Mouse (Mus musculus) cerebellum, postnatal 10 days (tissue): ENCODE data around the gene P2ry10b.

Source experiments
- DNase-seq, 2 experiments: peaks; one replicate each; pipeline ENCODE4 v3.0.0; 2021; ENCODE audit warnings: mixed read lengths in 2 of 2

Gene P2ry10b

GRCm38 (mm10) chrX:107148681-107149080 is at the start of gene P2ry10b:
P2ry10b (plus strand) TSS chrX:107148927.
- DNase-seq = no peak

- no peak for DNase-seq
Observed at GRCm38 (mm10) chrX:107116333-107116732, 32.4 kb upstream of the P2ry10b start.

- DNase-seq = no peak
Observed at GRCm38 (mm10) chrX:107116987-107117386, 31.7 kb upstream of the P2ry10b start.

DNA sequence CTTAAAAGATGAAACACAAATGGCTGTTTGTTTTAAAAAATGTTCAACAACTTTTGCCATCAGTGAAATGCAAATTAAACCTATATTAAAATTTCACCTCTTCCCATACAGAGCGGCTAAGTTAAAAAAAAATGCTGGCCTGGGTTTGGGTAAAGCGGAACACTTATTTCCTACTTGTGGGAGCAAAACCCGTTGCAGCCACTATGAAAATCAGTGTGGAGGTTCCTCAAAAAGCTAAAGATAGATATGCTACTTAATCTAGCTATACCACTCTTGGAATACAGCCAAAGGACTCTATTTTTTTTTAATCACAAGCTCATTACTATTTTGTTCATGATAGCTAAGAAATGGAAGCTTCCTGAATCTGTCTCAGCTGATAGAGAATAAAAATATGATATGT is 5.5 kb upstream of the P2ry10b start:
- DNase-seq = no peak

DNA sequence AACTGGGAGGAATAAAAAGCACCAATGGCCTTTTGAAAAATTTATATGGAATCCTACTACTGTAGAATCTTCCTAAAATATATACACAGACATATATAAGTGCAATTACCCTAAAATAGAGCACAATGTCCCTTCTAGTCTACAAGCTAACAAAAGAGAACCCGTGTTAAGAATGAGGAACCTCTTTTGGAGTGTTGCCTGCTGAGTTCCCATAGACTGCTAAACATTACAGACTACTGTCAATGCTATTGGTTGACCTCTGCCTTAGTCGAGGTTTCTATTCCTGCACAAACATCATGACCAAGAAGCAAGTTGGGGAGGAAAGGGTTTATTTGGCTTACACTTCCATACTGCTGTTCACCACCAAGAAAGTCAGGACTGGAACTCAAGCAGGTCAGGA is 4.8 kb upstream of the P2ry10b start:
- no peak for DNase-seq

GRCm38 (mm10) chrX:107149391-107149993 is 765 bp downstream of the P2ry10b start:
- no peak for DNase-seq

GRCm38 (mm10) chrX:107150027-107150426 is 1.3 kb downstream of the P2ry10b start:
- DNase-seq = no peak

DNA sequence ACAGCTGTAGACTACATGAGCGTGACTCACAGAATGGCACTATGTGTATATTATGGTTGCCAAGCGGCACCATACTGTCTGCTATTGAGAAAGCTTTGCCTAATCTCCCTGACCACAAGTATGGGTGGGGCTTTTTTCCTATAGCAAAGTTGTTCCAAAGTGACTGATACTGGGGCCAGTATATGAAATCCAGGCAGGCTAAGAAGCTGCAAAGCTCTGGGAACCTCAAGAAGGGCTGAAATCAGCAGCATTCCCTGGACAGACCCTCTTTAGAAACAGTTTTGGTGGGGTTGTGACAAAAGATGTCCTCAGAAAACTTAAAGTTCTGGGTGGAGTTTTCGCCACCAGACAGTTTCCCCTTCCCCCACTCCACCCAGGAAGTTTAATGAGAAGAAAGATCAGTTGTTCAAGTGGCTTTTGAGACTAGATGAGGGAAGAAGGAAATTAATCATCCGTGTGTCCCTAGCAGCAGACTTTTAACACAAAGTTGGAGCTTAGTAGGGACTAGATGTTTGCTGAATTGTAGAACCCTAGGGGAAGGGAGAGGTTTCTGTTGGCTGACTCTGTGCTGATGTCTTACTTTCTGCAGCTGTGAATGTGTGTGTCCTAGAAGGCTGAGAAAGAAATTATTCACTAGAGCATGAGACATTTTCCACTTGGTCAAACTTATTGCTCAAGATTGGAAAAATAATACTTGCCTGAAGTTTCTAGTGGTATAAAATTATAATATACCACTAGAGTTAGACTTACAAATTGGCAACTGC is 2.2 kb downstream of the P2ry10b start:
- no peak for DNase-seq

- DNase-seq = no peak
Observed at GRCm38 (mm10) chrX:107156021-107156420, 7.3 kb downstream of the P2ry10b start.

- no peak for DNase-seq
Observed at GRCm38 (mm10) chrX:107160496-107160895, 11.8 kb downstream of the P2ry10b start.

GRCm38 (mm10) chrX:107168281-107168680 is 19.6 kb downstream of the P2ry10b start:
- peak; percentile 16 to 19 for DNase-seq

DNA sequence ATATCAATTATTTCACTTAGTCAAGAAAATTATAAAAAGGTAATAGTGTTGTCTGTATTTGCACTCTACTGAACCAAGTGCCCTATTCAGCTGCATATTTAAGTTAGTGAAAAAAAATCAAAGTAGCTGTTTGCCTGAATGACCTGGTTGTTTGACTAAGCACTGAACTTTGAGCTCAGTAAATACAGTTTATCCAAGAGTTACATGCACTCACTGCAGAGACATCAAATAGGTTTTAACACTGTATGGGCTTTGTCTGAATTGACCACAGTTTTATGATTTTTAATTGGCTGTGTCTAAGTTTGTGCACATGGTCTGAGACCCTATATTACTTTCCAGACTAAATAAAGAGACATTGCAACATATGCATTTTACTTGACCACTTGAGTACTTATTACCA is 20.4 kb downstream of the P2ry10b start:
- DNase-seq = no peak

DNA sequence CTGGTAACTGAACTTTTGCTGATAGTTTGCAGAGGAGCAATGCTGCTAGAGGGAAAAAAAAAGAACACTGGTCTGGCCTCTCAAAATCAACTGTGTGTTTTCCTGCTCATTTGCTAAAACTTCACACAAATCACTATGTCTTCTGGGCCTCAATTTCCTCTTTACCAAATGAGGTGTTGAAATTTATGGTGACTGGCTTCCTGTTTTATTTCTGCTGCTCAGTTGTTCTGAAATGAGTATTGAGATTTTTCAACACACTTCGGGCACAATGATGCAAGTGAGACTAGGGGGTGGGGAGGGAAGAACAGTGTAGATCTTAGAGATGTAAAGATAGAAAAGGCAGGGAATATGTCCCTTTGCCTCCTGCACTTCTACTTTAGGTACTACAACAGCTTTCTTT is 30.0 kb downstream of the P2ry10b start:
- no peak for DNase-seq

- no peak for DNase-seq
Observed at GRCm38 (mm10) chrX:107217577-107218090, 68.9 kb downstream of the P2ry10b start.
